Mouse (Mus musculus) neural tube, embryonic 10.5 days (tissue): ENCODE data around the gene Hspbp1.
A peak's percentile ranks its signal among the peaks of the same experiment; 100 is the strongest.

ENCODE experiments used
- DNase-seq: peaks from one replicate; pipeline ENCODE4 v3.0.0-alpha.2; 2017; ENCODE audit warnings: low spot score; ENCODE audit errors: extremely low spot score

Gene Hspbp1

DNA sequence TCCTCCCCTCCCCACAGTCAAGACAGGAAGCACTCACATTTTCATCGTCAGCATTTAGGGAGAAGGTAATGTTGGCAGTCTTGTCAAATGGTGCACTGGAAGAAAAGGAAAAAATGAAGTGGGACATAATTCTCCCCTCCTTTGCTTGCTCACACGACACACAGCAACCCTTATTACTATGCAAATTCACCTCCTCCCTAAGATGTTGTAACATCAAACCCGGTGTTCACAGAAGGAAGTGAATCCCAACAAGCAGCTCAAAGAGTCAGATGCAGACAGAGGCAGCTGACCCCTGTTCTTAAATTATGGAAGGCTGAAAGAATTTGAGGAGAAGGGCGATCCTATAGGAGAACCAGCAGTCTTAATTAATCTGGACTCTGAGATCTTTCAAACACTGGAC, 48.7 kb downstream of the Hspbp1 start:
- no peak for DNase-seq

DNA sequence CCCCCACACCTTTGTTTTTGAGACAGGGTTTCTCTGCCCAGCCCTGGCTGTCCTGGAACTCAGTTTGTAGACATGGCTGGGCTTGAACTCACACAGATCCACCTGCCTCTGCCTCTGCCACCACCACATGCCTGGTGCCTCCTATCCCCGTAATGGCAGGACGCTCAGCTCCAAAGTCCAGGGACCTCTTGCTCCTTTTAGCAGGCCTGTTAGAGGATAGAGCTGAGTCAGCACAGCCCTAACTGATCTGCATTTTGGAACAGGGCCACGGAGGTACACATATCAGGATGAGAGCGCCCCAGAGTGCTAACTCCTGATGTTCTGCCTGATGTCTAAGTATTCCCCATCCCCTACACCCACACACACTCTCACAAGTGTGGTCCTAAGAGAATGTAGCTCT, 53.8 kb downstream of the Hspbp1 start, which contains the start of gene Tmem86b:
TSS of gene Tmem86b (minus strand) at position 392 of the 400 bp plus-strand sequence.
- DNase-seq = no peak

DNA sequence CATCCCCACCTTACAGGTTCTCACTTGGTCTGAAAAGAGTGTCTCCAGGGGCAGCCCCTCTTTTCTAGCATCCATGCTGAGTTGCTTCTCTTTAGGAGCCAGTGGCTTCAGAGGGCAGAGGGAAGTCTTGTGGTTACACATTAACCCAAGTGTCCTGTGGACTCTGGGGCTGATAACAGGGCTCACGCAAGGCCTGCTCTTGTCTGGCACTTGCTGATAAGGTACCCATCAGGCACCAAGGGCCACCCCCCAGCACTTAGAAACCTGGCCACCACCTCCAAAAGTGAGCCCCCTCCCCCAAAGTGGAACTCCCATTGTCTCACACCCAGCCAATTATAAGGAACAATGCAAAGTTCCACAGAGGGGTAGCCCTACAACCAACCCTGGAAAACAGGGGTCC, 54.7 kb downstream of the Hspbp1 start:
- no peak for DNase-seq

DNA sequence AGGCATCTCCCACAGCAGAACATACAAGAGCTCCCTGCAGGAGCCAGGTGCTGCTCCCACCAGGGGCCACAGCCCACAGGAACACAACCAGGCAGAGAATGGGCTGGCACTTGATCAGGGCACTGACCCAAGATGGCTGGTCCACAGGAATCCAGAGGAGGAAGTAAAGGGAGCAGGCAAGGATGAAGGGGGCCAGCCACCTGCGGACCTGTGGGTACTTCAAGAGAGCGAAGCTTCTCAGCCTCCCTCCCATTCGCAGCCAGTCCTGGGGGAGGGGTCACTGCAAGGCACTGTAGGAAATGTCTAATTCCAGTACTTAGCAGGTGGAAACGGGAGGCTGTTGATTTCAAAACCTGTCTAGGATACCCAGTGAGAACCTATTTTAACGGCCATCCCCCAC, 55.3 kb downstream of the Hspbp1 start:
- DNase-seq = no peak

DNA sequence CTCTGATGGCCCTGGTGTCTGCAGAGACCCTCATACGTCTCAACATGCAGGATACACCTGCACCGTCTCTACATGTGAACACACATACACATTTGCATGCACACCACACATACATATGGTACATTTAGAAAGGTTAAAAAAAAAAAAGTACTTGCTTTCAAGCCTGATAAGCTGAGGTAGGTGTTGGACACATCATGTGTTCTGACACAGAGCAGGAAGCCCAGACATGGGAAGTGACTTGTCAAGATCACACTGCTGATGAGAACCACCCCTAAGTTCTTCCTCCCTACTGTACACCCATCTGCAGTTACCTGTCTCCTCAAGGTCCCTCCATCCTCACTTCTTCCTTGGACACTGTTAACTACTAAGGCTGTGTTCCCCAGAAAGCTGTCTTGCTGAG, 58.9 kb downstream of the Hspbp1 start:
- no peak for DNase-seq

DNA sequence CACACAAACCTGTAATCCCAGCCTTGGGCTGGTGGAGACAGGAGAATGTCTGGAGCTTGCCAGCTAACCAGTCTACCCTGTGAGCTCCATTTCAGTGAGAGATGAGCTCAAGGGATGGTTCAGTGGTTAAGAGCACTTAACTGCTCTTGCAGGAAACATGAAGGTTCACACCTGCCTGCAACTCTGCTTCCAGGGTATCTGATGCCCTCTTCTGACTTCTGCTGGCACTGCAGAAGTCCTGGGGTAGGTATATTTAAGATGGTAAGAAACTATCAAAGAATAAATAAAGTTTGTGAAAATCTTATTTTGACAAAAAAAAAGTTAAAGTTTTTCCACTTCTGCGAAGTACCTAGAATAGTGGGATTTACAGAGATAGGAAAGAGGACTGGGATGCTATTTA, 60.5 kb downstream of the Hspbp1 start:
- DNase-seq = no peak

DNA sequence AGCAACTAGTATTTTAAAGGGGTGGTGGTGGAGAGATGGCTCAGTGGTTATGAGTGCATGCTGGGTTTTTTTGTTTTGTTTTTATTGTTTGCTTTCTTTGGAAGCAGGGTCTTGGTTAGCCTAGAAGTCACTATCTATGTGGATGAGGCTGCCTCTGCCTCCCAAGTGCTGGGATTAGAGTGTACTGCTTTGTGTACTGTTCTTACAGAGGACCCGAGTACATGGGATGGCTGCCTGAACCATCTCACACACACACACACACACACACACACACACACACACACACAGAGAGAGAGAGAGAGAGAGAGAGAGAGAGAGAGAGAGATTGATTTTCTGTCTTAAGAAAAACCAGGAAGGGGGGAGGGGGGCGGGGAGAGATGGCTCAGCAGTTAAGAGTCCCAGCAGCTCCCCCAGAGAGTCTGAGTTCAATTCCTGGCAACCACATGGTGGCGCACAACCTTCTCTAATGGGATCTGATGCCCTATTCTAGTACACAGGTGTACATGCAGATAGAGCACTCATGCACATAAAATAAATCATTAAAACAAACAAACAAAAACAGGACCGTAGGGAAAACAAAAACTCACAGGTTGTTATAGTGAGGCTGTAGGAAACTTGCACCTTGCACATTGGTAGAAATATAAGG, 61.2 kb downstream of the Hspbp1 start:
- no peak for DNase-seq

DNA sequence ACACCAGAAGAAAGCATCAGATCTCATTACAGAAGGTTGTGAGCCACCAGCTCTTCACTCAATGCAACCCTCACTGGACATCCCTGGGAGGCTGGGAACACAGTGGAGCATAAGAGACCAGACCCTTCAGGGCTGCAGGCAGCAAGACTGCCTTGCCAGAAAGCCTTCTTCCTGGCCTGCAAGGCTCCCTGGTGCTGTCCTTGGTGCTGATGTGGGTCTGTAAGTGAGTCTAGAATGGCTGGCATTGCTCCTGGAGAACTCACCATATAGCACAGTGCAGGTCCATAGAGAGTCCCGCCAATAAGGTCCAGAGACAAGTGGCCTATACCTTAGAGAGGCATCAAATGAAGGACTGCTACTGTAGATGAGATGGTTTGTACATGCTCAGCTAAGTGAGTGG, 64.9 kb downstream of the Hspbp1 start:
- DNase-seq = peak; percentile 63

DNA sequence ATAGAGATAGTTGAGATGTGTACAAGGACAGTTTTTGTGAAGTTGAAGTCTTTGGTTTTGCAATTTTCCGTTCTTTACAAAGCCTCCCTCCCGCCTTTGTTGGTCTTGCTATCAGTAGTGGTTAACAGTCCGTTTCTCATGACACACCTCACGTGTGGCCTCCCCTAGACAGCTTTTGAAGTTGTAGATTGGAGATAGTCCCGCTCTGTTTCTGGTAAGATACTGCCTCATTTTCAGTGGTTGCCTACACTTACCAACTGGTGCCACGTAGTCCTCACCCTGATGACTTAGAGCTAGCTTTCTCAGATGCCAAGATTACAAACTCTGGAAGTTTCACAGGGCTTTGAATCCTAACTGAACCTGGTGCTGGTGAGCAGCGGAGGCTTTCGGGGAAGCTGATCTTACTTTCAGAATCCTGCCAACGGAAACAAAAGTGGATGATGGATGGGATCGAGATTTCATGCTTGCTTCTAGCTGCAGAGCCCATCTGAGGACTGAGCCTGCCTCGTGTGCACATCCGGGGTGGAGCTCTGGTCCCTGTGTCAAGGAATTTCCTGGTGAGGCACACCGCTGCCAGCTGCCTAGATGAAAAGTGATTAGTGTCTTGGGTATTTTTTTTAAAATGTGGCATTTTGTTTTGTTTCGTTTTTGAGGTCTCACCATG, 71.0 kb downstream of the Hspbp1 start:
- DNase-seq = no peak

DNA sequence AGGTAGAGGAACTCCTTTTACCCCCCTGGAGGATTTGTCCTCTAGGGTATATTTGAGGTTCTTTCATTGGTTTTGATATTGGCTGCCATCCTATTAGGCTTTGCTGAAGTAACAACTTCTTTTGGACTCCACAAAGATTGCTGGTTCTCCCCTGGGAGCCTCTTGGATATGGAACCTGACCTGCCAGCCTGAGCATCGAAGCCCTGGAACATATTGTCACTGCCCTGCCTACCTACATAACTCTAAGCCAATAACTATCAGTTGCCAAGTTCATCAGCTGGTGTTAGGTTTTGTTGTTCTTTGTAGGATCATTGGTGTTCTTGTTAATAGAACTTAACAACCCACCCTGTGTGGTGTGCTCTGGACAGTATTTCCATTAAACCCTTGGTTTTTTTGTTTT, 71.9 kb downstream of the Hspbp1 start:
- DNase-seq = no peak

DNA sequence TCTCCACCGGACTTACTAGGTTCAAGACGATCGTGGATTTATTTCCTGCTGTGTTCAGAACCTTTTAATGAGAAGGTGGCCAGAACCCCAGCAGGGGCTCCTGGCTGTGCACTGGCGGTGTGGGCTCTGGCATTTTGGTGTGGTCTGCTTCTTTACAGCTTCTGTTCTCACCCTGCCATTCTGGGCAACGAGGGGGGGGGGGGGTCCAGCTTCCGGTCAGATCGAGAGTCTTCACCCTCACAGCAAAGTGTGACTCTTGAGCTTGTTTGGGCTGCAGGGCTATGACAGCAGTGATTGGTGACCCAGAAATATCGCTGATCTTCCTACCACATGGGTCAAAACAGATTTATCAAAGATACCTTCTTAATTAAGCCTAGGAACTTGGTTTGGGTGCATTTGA, 72.5 kb downstream of the Hspbp1 start:
- no peak for DNase-seq

DNA sequence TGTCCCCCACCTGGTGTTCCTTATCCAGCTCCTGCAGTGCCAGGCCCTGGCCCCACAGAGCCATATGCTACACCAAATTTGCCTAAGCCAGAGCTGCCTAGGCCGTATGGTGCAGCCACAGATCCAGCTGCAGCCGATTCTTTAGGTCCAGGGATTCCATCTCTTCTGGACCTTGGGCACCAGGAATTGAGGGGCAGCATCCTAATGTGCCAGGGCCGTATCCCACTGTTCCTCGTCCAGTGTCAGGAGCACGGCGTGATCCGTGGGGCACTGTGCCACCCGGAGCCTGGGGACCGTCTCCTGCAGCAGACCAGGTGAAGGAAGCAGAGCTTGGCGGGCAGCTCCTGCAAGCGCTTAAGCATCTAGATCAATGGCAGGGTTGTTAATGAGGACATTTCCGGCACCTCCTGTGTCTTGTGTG, 72.9 kb downstream of the Hspbp1 start:
- no peak for DNase-seq

DNA sequence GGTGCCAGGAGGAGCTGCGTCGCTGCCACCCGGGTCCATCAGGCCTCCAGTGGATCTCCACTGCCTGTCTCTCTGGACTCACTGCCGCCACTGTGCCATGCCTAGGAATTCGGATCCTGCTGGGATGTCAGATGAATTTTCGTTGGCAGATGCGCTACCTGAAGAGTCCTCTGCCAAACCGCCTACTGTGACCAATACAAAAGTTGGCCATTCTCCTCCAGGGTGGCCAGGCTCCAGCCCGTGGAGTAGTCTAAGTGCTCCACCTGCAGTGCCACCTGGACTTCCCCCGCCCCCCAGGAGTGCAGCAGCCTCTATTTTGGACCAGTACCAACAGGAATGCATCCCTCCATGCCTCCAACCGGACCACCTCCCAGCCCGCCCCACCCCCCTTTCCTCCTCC, 73.4 kb downstream of the Hspbp1 start:
- no peak for DNase-seq
